Mouse (Mus musculus) hindbrain, embryonic 15.5 days (tissue): ENCODE measurements at regions not wholly inside any gene's neighbourhood (a gene's known extent, or its start where the extent isn't known, plus 50 kb on each side); places are given as distances from the start of the nearest gene placed in this dataset.

Experiments
- ATAC-seq: fragments of 200-750 bp; cut with Nextera tagmentation; 2 replicates; pipeline ENCODE4 v1.8.0; 2017; ENCODE audit warnings: low read depth, moderate number of reproducible peaks, moderate TSS enrichment; ENCODE audit not compliant: low FRiP score
- H3K27ac ChIP-seq: fragments of 300-500 bp; sonication (generic); replicated peaks from 2 replicates; pipeline ENCODE4 v1.5.1; 2015; ENCODE audit warnings: mild to moderate bottlenecking, inconsistent platforms
- H3K27me3 ChIP-seq: fragments of 300-500 bp; sonication (generic); 2 replicates; pipeline ENCODE4 v1.6.1; 2015; ENCODE audit warnings: control low read depth, inconsistent platforms
- H3K36me3 ChIP-seq: fragments of 300-500 bp; sonication (generic); 2 replicates; pipeline ENCODE4 v1.6.1; 2015; ENCODE audit warnings: control low read depth, inconsistent platforms
- H3K4me1 ChIP-seq: fragments of 300-500 bp; sonication (generic); replicated peaks from 2 replicates; pipeline ENCODE4 v1.6.1; 2015; ENCODE audit warnings: control low read depth, inconsistent platforms
- H3K4me2 ChIP-seq: fragments of 300-500 bp; sonication (generic); 2 replicates; pipeline ENCODE4 v1.6.1; 2015; ENCODE audit warnings: moderate library complexity, mild to moderate bottlenecking, inconsistent platforms
- H3K4me3 ChIP-seq: fragments of 300-500 bp; sonication (generic); 2 replicates; pipeline ENCODE4 v1.5.1; 2015; ENCODE audit warnings: mild to moderate bottlenecking, inconsistent platforms
- H3K9ac ChIP-seq: fragments of 300-500 bp; sonication (generic); 2 replicates; pipeline ENCODE4 v1.6.1; 2015; ENCODE audit warnings: inconsistent platforms
- H3K9me3 ChIP-seq: fragments of 300-500 bp; sonication (generic); 2 replicates; pipeline ENCODE4 v1.6.1; 2016; ENCODE audit warnings: control low read depth, inconsistent platforms
- WGBS: fragments of 180-500 bp; shearing (Covaris S2); methylation state at CpG from one replicate; pipeline ENCODE4 v1.1.7; 2015; 5-methylcytosine and 5-hydroxymethylcytosine counted together

DNA sequence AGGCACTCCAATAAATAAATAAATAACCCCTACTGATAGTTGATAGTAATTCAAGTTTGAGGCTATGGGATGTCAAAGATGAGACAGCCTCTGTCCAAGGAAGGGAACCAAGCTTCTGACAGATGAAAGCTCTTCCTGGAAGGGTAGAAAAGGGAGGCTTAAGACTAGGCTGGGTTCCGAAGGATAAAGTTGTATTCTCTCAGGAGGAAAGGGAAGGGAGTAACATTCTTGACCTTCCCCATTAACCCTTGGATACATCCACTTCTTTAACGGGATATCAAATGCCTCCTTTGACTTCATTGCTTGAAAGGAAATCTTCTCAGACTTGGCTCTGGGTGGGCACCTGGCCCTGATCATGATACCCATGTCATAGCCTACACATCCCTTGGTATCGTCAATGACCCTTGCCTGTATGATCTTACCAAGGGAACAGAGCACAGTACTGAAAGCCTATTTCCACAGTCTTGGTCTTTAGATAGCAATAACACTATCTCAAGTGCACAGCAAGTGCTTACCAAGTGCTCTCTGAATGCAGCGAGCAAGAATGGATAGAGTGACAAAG, 607.4 kb upstream of the Cdh5 start:
- no peak overlapping the region for H3K4me3 ChIP-seq
- no peak overlapping the region for H3K4me2 ChIP-seq
- H3K27me3 ChIP-seq, result no peaks in the 10 kb centered on the region
- H3K9ac ChIP-seq, result no peak overlapping the region
- H3K4me1 ChIP-seq, result no peaks in the 10 kb centered on the region
- no peak for ATAC-seq
- H3K36me3 ChIP-seq, result no peaks in the 10 kb centered on the region
- WGBS, result 91% methylated on average over 4 of the region's 4 CpGs
- no peaks in the 10 kb centered on the region for H3K9me3 ChIP-seq
- no peak overlapping the region for H3K27ac ChIP-seq

- Histone ChIP-seq H3K36me3 (no peaks in the 10 kb centered on the region), H3K27me3 (no peaks in the 10 kb centered on the region), H3K4me2 (no peak overlapping the region), H3K4me3 (no peak overlapping the region), H3K4me1 (no peaks in the 10 kb centered on the region), H3K9me3 (no peaks in the 10 kb centered on the region), H3K27ac (no peak overlapping the region), H3K9ac (no peak overlapping the region)
- 56% methylated on average over 1 of the region's 1 CpGs for WGBS
- ATAC-seq, result no peak
Measured at GRCm38 (mm10) chr8:103494670-103495069, 606.8 kb upstream of the Cdh5 start.

- no peak for ATAC-seq
- Histone ChIP-seq H3K27ac (no peak overlapping the region), H3K9me3 (no peaks in the 10 kb centered on the region), H3K4me3 (no peak overlapping the region), H3K9ac (no peak overlapping the region), H3K36me3 (no peaks in the 10 kb centered on the region), H3K27me3 (no peaks in the 10 kb centered on the region), H3K4me1 (no peaks in the 10 kb centered on the region), H3K4me2 (no peak overlapping the region)
- 72% methylated on average over 2 of the region's 2 CpGs for WGBS
Measured at GRCm38 (mm10) chr8:103501328-103501727, 600.1 kb upstream of the Cdh5 start.

- Histone ChIP-seq H3K27ac (no peak overlapping the region), H3K27me3 (no peaks in the 10 kb centered on the region), H3K4me3 (no peak overlapping the region), H3K4me1 (no peaks in the 10 kb centered on the region), H3K36me3 (no peaks in the 10 kb centered on the region), H3K9me3 (no peaks in the 10 kb centered on the region), H3K9ac (no peak overlapping the region), H3K4me2 (no peak overlapping the region)
- ATAC-seq, result no peak
- WGBS, result 54% methylated on average over 9 of the region's 9 CpGs
Measured at GRCm38 (mm10) chr8:103502991-103503767, 598.2 kb upstream of the Cdh5 start.

- no peak overlapping the region for H3K4me2 ChIP-seq
- no peak overlapping the region for H3K27ac ChIP-seq
- no peak overlapping the region for H3K4me3 ChIP-seq
- H3K27me3 ChIP-seq, result no peaks in the 10 kb centered on the region
- no peaks in the 10 kb centered on the region for H3K4me1 ChIP-seq
- no peaks in the 10 kb centered on the region for H3K9me3 ChIP-seq
- no peak overlapping the region for H3K9ac ChIP-seq
- no peaks in the 10 kb centered on the region for H3K36me3 ChIP-seq
- WGBS, result 66% methylated on average over 6 of the region's 6 CpGs
- no peak for ATAC-seq
Measured at GRCm38 (mm10) chr8:103506334-103506733, 595.1 kb upstream of the Cdh5 start.

- Histone ChIP-seq H3K4me2 (no peak overlapping the region), H3K36me3 (no peaks in the 10 kb centered on the region), H3K9me3 (no peaks in the 10 kb centered on the region), H3K9ac (no peak overlapping the region), H3K27ac (no peak overlapping the region), H3K4me1 (no peaks in the 10 kb centered on the region), H3K4me3 (no peak overlapping the region), H3K27me3 (no peaks in the 10 kb centered on the region)
- 73% methylated on average over 5 of the region's 5 CpGs for WGBS
- ATAC-seq, result no peak
Measured at GRCm38 (mm10) chr8:103507068-103507467, 594.4 kb upstream of the Cdh5 start.

DNA sequence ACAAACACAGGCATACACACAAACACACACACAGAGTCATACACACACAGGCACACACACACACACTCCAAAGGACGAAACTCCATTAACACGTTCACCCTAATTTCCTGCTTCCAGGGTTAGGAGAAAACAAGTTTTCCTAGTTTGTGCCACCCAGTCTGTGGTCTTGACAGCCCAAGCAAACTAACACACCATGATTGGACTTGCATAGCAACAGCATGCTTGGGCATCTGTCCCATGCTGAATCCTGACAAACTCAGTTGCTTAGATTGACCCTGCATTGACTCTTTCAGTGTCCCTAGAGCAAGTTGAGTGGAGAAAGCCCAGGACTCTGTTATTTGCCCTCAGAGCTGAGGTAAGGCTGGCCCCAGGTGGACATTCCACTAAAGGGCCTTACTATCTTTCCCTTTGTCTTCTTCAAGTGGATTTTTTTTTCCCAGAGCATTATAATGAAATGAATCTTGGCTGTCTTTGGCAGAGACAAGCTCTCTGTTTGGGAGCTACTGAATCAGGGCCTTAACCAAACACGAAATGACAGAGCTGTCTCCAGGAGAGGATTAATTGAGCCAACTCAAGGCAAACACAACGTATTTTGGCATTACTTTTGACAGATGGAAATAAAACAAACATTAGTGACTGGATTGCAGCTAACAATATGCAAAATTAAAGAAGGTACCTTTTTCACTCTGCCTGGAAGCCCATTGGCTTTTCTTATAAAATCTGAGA, 581.1 kb upstream of the Cdh5 start:
- H3K4me3 ChIP-seq, result no peak overlapping the region
- WGBS, result 71% methylated on average over 4 of the region's 4 CpGs
- no peaks in the 10 kb centered on the region for H3K27me3 ChIP-seq

GRCm38 (mm10) chr8:103530903-103531302, 570.5 kb upstream of the Cdh5 start:
- H3K4me3 ChIP-seq, result no peak overlapping the region
- 77% methylated on average over 4 of the region's 4 CpGs for WGBS
- ATAC-seq, result no peak
- H3K27me3 ChIP-seq, result no peaks in the 10 kb centered on the region
- H3K9me3 ChIP-seq, result no peaks in the 10 kb centered on the region
- H3K9ac ChIP-seq, result no peak overlapping the region
- no peaks in the 10 kb centered on the region for H3K36me3 ChIP-seq
- H3K4me2 ChIP-seq, result no peak overlapping the region
- H3K27ac ChIP-seq, result no peak overlapping the region
- H3K4me1 ChIP-seq, result no peaks in the 10 kb centered on the region

More for the DNA sequence above, 581.1 kb upstream of the Cdh5 start:
- H3K27ac ChIP-seq, result no peak overlapping the region
- H3K4me1 ChIP-seq, result no peaks in the 10 kb centered on the region
- H3K4me2 ChIP-seq, result no peak overlapping the region
- no peaks in the 10 kb centered on the region for H3K9me3 ChIP-seq
- no peak for ATAC-seq
- no peaks in the 10 kb centered on the region for H3K36me3 ChIP-seq
- H3K9ac ChIP-seq, result no peak overlapping the region

GRCm38 (mm10) chr8:103534971-103535370, 566.5 kb upstream of the Cdh5 start:
- Histone ChIP-seq H3K4me2 (no peak overlapping the region), H3K36me3 (no peaks in the 10 kb centered on the region), H3K4me3 (no peak overlapping the region), H3K9me3 (no peaks in the 10 kb centered on the region), H3K4me1 (no peaks in the 10 kb centered on the region), H3K9ac (no peak overlapping the region), H3K27ac (no peak overlapping the region), H3K27me3 (no peaks in the 10 kb centered on the region)
- ATAC-seq, result no peak
- 83% methylated on average over 4 of the region's 4 CpGs for WGBS

- H3K4me1 ChIP-seq, result no peaks in the 10 kb centered on the region
- H3K4me3 ChIP-seq, result no peak overlapping the region
- H3K9me3 ChIP-seq, result no peaks in the 10 kb centered on the region
- H3K27ac ChIP-seq, result no peak overlapping the region
- H3K27me3 ChIP-seq, result no peaks in the 10 kb centered on the region
- no peak overlapping the region for H3K9ac ChIP-seq
- no peaks in the 10 kb centered on the region for H3K36me3 ChIP-seq
- H3K4me2 ChIP-seq, result no peak overlapping the region
- ATAC-seq, result no peak
- WGBS, result 60% methylated on average over 2 of the region's 2 CpGs
Measured at GRCm38 (mm10) chr8:103536856-103537255, 564.6 kb upstream of the Cdh5 start.

DNA sequence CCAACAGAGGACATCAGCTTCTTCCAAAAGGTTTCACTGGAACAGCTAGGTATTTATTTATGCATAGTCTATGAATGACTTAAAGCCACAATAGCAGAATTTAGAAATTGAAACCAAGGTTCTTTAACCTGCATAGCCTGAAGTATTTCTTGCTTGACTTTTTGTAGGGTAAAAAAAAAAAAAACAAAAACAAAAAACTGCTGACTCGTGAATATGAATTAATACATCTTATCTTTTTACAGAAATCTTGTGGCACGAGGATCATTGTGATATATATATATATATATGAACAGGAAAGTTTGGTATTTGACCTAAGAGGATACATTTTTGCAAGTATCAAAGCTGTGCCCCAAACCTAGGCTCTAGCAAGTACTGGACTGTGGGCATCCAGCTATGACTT, 559.5 kb upstream of the Cdh5 start:
- Histone ChIP-seq H3K4me2 (no peak overlapping the region), H3K4me1 (no peaks in the 10 kb centered on the region), H3K4me3 (no peak overlapping the region), H3K9ac (no peak overlapping the region), H3K36me3 (no peaks in the 10 kb centered on the region), H3K27ac (no peak overlapping the region), H3K9me3 (no peaks in the 10 kb centered on the region), H3K27me3 (no peaks in the 10 kb centered on the region)
- no peak for ATAC-seq
- WGBS, result 83% methylated on average over 2 of the region's 2 CpGs

GRCm38 (mm10) chr8:103551916-103552535, 549.4 kb upstream of the Cdh5 start:
- H3K4me1 ChIP-seq, result no peaks in the 10 kb centered on the region
- ATAC-seq, result no peak
- H3K36me3 ChIP-seq, result no peaks in the 10 kb centered on the region
- no peak overlapping the region for H3K4me3 ChIP-seq
- no peaks in the 10 kb centered on the region for H3K9me3 ChIP-seq
- no peak overlapping the region for H3K4me2 ChIP-seq
- no peak overlapping the region for H3K27ac ChIP-seq
- WGBS, result 88% methylated on average over 8 of the region's 8 CpGs
- H3K27me3 ChIP-seq, result no peaks in the 10 kb centered on the region
- H3K9ac ChIP-seq, result no peak overlapping the region
